Mouse (Mus musculus): ENCODE results near the gene Mup11. TPM values are rescaled to one million over a fixed set of nuclear protein-coding genes. Genes with fewer than 3 reads are reported as not detected.
"Not testable (repeated sequence)": the region's sequence is repeated elsewhere in the genome, so short reads cannot be mapped to it uniquely, and the experiment has no call there.

The Mup11 gene
- not detected for polyA plus RNA-seq (2012; fragmentation: generic; extraction: Trizol)
- long read RNA-seq, experiment 1, result 0 reads
- long read RNA-seq, experiment 2, result 0 reads

GRCm38 (mm10) chr4:60662311-60662710 lies at the start of gene Mup11:
Gene Mup11 (minus strand): TSS chr4:60662411.
- not testable (repeated sequence) for H3K27me3 ChIP-seq (ENCODE audit: control insufficient read depth, insufficient read depth, insufficient read length); H3K79me2 ChIP-seq (ENCODE audit: control insufficient read depth, insufficient read depth); H3K4me3 ChIP-seq (ENCODE audit: insufficient read depth, poor library complexity, severe bottlenecking); H3K79me3 ChIP-seq (ENCODE audit: low read depth); H3ac ChIP-seq (ENCODE audit: control insufficient read depth, insufficient read length, low read depth); H3K36me3 ChIP-seq (ENCODE audit: control insufficient read depth, insufficient read depth)

Other genes with a start within 250 kb of the Mup11 start
- gene Mup9, start 240.5 kb downstream of the Mup11 start, polyA plus RNA-seq (2012; fragmentation: generic; extraction: Trizol), result not detected
- gene Mup1, start 160.5 kb downstream of the Mup11 start, polyA plus RNA-seq (2012; fragmentation: generic; extraction: Trizol), result not detected
- not detected for gene Mup10, start 80.2 kb downstream of the Mup11 start, polyA plus RNA-seq (2012; fragmentation: generic; extraction: Trizol)
- gene Mup12, start 78.9 kb upstream of the Mup11 start, polyA plus RNA-seq (2012; fragmentation: generic; extraction: Trizol), result not detected
- not detected for gene Mup22, start 159.1 kb upstream of the Mup11 start, polyA plus RNA-seq (2012; fragmentation: generic; extraction: Trizol)